Mouse (Mus musculus) liver, embryonic 11.5 days (tissue): ENCODE results near the gene Gm49383. TPM values are rescaled to one million over a fixed set of nuclear protein-coding genes. Genes with fewer than 3 reads are reported as not detected.
A peak's percentile ranks its signal among the peaks of the same experiment; 100 is the strongest.

Source experiments
- ATAC-seq: fragments of 200-750 bp; cut with Nextera tagmentation; replicated peaks from 2 replicates; pipeline ENCODE4 v1.8.0; 2017; ENCODE audit warnings: moderate number of reproducible peaks, mild to moderate bottlenecking, moderate TSS enrichment, moderate library complexity; ENCODE audit not compliant: low FRiP score
- DNase-seq: peaks from one replicate; pipeline ENCODE4 v3.0.0-alpha.2; 2017; ENCODE audit warnings: low spot score
- H3K27ac ChIP-seq: fragments of 300-500 bp; sonication (generic); 2 replicates; pipeline ENCODE4 v1.5.1; 2014; ENCODE audit warnings: mild to moderate bottlenecking, low read depth, low read length, control low read depth
- H3K27me3 ChIP-seq: fragments of 300-500 bp; sonication (generic); replicated peaks from 2 replicates; pipeline ENCODE4 v1.6.1; 2014; ENCODE audit warnings: low read length, mixed read lengths; ENCODE audit not compliant: control insufficient read depth, insufficient read depth
- H3K36me3 ChIP-seq: fragments of 300-500 bp; sonication (generic); 2 replicates; pipeline ENCODE4 v1.6.1; 2014; ENCODE audit warnings: mild to moderate bottlenecking, low read length, moderate library complexity, mixed read lengths; ENCODE audit not compliant: control insufficient read depth, insufficient read depth
- H3K4me1 ChIP-seq: fragments of 300-500 bp; sonication (generic); replicated peaks from 2 replicates; pipeline ENCODE4 v1.6.1; 2014; ENCODE audit warnings: low read length, mixed read lengths; ENCODE audit not compliant: control insufficient read depth, insufficient read depth
- H3K4me2 ChIP-seq: fragments of 300-500 bp; sonication (generic); 2 replicates; pipeline ENCODE4 v1.6.1; 2014; ENCODE audit warnings: mild to moderate bottlenecking, control low read depth, moderate library complexity
- H3K4me3 ChIP-seq: fragments of 300-500 bp; sonication (generic); 2 replicates; pipeline ENCODE4 v1.5.1; 2014; ENCODE audit warnings: low read depth, low read length, control low read depth
- H3K9ac ChIP-seq: fragments of 300-500 bp; sonication (generic); 2 replicates; pipeline ENCODE4 v1.6.1; 2014; ENCODE audit warnings: low read depth, low read length, control low read depth
- H3K9me3 ChIP-seq: fragments of 300-500 bp; sonication (generic); 2 replicates; pipeline ENCODE4 v1.6.1; 2016; ENCODE audit warnings: low read length, inconsistent platforms, mixed read lengths; ENCODE audit not compliant: control insufficient read depth
- WGBS: fragments of 180-500 bp; shearing (Covaris S2); extraction: QIAGEN DNeasy Blood & Tissue Kit; methylation state at CpG from one replicate; pipeline ENCODE4 v1.1.7; 2014; 5-methylcytosine and 5-hydroxymethylcytosine counted together
- polyA plus RNA-seq: library from polyadenylated mRNA; unstranded; fragments of >200 nt; fragmentation: Nextera tagmentation; extraction: Ambion mirVana; gene quantifications from 2 replicates; pipeline ENCODE4 v1.2.1, GENCODE M21; 2014

The Gm49383 gene
- polyA plus RNA-seq, 1 experiment from 2014 or later: 29.8 TPM

DNA sequence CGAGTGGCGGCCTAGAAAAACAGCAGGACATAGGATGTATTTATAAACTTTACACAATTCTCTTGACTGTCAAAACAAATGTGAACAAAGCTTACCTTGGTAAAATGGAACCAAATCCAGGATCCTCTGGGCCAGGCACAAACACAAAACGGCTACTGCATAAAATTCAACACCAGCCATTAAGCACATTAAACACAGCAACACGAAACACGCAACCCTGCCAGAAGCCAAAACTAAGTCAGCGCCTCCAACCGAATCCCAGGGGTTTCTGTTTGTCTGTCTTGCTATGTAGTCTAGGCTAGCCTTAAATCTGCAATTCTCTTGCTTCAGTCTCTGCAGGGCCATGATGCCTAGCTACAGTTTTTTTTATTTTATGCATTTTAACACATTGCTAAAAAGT is 11.0 kb upstream of the Gm49383 start:
- peaks cover 19% of the 10 kb centered on the region for H3K36me3 ChIP-seq
- H3K4me2 ChIP-seq: no peak overlapping the region
- DNase-seq (no peak), ATAC-seq (no peak)
- no peak overlapping the region for H3K9ac ChIP-seq
- no peaks in the 10 kb centered on the region for H3K4me1 ChIP-seq
- WGBS: 97% methylated on average over 7 of the region's 7 CpGs
- no peak overlapping the region for H3K4me3 ChIP-seq
- H3K27ac ChIP-seq: no peak overlapping the region
- H3K9me3 ChIP-seq: no peaks in the 10 kb centered on the region
- H3K27me3 ChIP-seq: no peaks in the 10 kb centered on the region

DNA sequence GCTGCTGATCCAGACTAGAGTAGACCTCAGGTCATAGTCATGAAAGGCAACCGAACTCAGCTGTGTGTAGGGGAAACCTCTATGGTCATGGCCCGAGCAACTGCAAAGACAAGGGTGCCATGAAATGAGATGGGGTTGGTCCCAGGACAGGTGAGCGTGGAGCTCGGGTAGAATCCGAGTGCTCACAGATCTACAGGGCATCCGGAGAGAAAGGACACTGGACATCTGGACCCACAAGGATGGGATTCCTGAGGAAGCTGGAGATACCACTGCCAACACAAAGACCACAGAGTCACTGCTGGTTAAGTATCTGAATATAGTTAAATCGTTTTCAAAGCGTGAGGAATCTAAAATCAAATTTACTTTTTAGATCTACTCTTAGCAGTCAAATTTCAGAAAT is 10.5 kb upstream of the Gm49383 start:
- Histone ChIP-seq H3K9me3 (no peaks in the 10 kb centered on the region), H3K27me3 (no peaks in the 10 kb centered on the region), H3K4me3 (no peak overlapping the region), H3K9ac (no peak overlapping the region), H3K36me3 (peaks cover 20% of the 10 kb centered on the region), H3K4me2 (no peak overlapping the region), H3K4me1 (no peaks in the 10 kb centered on the region), H3K27ac (no peak overlapping the region)
- DNase-seq (no peak), ATAC-seq (no peak)
- WGBS: 91% methylated on average over 8 of the region's 8 CpGs

DNA sequence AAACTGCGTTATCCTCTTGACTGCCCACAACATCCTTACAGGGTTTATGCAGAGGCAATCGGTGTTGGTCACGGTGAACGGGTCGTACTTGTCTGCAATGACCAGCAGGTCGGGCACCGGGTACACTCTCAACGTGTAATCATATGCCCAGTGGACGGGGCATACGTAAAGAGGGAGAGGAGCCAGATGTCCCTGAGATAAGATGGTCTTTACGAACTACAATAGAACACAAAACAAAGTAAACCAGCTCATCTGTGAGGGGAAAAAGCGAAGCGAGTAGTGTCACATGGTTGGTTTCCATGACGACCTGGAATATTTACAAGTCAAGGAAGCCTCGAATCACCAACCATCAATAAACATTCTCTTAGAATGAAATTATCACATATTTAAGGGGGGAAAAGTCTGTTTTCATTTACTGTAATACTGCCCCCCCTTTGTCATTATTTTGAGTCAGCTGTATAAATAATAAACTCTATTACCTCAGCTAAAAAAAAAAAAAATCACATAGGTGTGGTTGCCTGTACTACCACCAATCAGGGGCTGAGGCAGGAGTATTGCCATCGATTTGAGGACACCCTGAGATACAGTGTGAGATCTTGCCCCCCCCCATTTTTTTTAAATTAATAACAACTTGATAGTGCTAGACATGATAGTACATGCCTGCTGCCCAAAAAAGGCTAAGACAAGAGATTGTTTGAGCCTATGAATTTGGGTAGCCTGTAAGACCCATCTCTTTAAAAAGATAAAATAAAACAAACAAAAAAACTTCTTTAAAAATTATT is 7.3 kb upstream of the Gm49383 start, which contains the start of gene Gm49384:
Gene Gm49384, minus strand, starts transcription at position 216 of the 782 bp plus-strand sequence.
- H3K27ac ChIP-seq: no peak within 1 kb of the TSS
- H3K9me3 ChIP-seq: no peaks in the 10 kb centered on the region
- H3K4me3 ChIP-seq: no peak within 1 kb of the TSS
- H3K4me2 ChIP-seq: no peak within 1 kb of the TSS
- DNase-seq (no peak), ATAC-seq (no peak)
- H3K36me3 ChIP-seq: peaks cover 26% of the 10 kb centered on the region
- no peaks in the 10 kb centered on the region for H3K27me3 ChIP-seq
- H3K4me1 ChIP-seq: peaks cover 3% of the 10 kb centered on the region
- H3K9ac ChIP-seq: no peak within 1 kb of the TSS
- 84% methylated on average over 16 of the region's 16 CpGs for WGBS

DNA sequence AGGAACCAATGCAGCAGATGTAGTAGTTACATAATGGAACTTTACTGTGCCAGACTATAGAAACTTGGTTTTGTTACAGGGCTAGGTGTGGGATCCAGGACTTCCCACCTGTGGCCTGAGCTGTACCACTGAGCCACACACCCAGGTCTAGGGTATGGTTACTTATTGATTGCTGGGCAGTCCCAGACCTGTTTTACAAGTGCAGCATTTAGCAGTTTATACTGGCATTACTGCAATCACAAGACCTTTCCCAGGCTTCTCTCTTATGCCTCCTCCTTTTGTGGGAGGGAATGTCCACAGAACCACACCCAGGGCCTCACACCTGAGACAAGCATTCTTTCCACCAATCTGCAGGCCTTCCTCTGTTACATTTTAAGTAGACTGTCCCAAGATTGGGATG is 2.1 kb upstream of the Gm49383 start:
- Histone ChIP-seq H3K27ac (no peak overlapping the region), H3K27me3 (no peaks in the 10 kb centered on the region), H3K9ac (no peak overlapping the region), H3K4me1 (peaks cover 13% of the 10 kb centered on the region), H3K36me3 (peaks cover 23% of the 10 kb centered on the region; the same call in 1 of the 2 replicates), H3K4me2 (peak overlapping the region; percentile 82), H3K4me3 (peak overlapping the region; percentile 99), H3K9me3 (no peaks in the 10 kb centered on the region)
- DNase-seq: no peak
- no peak for ATAC-seq

DNA sequence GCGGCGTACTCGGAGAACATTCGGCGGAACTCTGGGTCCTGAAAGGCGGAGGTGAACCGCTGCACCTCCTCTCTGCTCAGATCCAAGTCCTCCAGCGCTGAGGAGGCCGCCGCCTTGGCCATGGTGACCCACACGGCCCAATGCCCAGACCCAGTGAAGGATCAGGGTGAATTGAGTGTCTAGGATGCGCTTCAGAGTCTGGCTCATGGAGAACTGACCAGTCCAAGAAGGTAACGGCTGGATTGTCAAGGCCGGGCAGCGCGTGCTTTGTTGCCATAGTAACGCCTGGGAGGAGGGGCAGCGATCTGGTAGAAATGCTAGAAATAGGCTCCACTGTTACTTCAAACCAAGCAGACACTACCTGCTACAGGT is 1.2 kb upstream of the Gm49383 start, which contains the start of gene Dnaaf2:
Gene Dnaaf2, minus strand, starts transcription at position 266 of the 372 bp plus-strand sequence.
- peak within 1 kb of the TSS; percentile 89 for H3K27ac ChIP-seq
- WGBS: under 1% methylated on average over 18 of the region's 18 CpGs
- H3K9me3 ChIP-seq: no peaks in the 10 kb centered on the region
- H3K36me3 ChIP-seq: peaks cover 20% of the 10 kb centered on the region; the same call in 1 of the 2 replicates
- H3K4me1 ChIP-seq: peaks cover 14% of the 10 kb centered on the region
- no peaks in the 10 kb centered on the region for H3K27me3 ChIP-seq
- peak within 1 kb of the TSS; percentile 99 for H3K4me3 ChIP-seq
- ATAC-seq (peak; percentile 42), DNase-seq (peak; percentile 82)
- peak within 1 kb of the TSS; percentile 82 for H3K4me2 ChIP-seq
- H3K9ac ChIP-seq: peak within 1 kb of the TSS; percentile 96

GRCm38 (mm10) chr12:69197378-69198163 is 667 bp upstream of the Gm49383 start:
- peak overlapping the region; percentile 96 for H3K9ac ChIP-seq
- WGBS: under 1% methylated on average over 94 of the region's 94 CpGs
- H3K36me3 ChIP-seq: peaks cover 20% of the 10 kb centered on the region; the same call in 1 of the 2 replicates
- peaks cover 14% of the 10 kb centered on the region for H3K4me1 ChIP-seq
- H3K27ac ChIP-seq: peak overlapping the region; percentile 89
- no peaks in the 10 kb centered on the region for H3K9me3 ChIP-seq
- H3K27me3 ChIP-seq: no peaks in the 10 kb centered on the region
- H3K4me2 ChIP-seq: peak overlapping the region; percentile 82
- H3K4me3 ChIP-seq: peak overlapping the region; percentile 99
- DNase-seq (peak; percentile 72), ATAC-seq (peak; percentile 77)

- Histone ChIP-seq H3K4me2 (no peak overlapping the region), H3K36me3 (peaks cover 15% of the 10 kb centered on the region), H3K4me1 (peaks cover 2% of the 10 kb centered on the region; the same call in 1 of the 2 replicates), H3K27me3 (no peaks in the 10 kb centered on the region), H3K9me3 (no peaks in the 10 kb centered on the region), H3K9ac (no peak overlapping the region), H3K27ac (no peak overlapping the region), H3K4me3 (no peak overlapping the region)
- no peak for ATAC-seq
- WGBS: 89% methylated on average over 2 of the region's 2 CpGs
- no peak for DNase-seq
Measured at GRCm38 (mm10) chr12:69192637-69193036, 4.3 kb downstream of the Gm49383 start.

GRCm38 (mm10) chr12:69191396-69191795 is 5.5 kb downstream of the Gm49383 start:
- Histone ChIP-seq H3K4me1 (peaks cover 7% of the 10 kb centered on the region; the same call in 1 of the 2 replicates), H3K9me3 (no peaks in the 10 kb centered on the region), H3K9ac (no peak overlapping the region), H3K27me3 (no peaks in the 10 kb centered on the region), H3K4me2 (no peak overlapping the region), H3K36me3 (peaks cover 15% of the 10 kb centered on the region), H3K27ac (no peak overlapping the region), H3K4me3 (no peak overlapping the region)
- DNase-seq: no peak
- WGBS: 71% methylated on average over 5 of the region's 5 CpGs
- no peak for ATAC-seq
